Mouse (Mus musculus): ENCODE measurements around the gene Fam19a2.

The Fam19a2 gene

DNA sequence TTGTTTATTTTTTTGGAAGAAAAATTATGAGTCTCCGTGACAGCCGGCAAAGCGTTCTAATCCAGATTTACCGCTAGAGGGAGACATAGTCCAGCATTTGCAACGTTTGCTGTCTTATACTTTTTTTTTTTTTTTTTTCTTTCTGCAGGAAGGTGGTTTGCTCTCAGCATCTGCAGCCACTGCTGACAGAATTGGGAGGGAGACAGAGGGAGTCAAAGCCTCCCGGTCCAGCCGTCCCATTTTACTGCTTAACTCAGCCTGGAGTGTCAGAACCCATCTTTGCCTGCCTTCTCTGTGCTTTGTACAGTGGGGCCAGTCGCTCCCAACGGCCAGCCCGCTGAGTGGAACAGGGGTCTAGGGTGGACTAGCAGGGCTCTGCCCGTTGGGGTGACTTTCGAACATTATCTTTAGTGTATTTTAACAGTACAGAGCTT lies at the start of gene Fam19a2:
Gene Fam19a2 (plus strand): TSS at position 121 of the 434 bp plus-strand sequence.
- peak; percentile 66 for ATAC-seq (ENCODE audit: low TSS enrichment)

- no peak for ATAC-seq (ENCODE audit: low TSS enrichment)
These were observed 41.0 kb upstream of the Fam19a2 start for GRCm38 (mm10) chr10:123222785-123223184.

GRCm38 (mm10) chr10:123229420-123229819 lies 34.4 kb upstream of the Fam19a2 start:
- ATAC-seq (ENCODE audit: low TSS enrichment) = no peak

- no peak for ATAC-seq (ENCODE audit: low TSS enrichment)
These were observed 15.7 kb upstream of the Fam19a2 start for GRCm38 (mm10) chr10:123248063-123248462.

DNA sequence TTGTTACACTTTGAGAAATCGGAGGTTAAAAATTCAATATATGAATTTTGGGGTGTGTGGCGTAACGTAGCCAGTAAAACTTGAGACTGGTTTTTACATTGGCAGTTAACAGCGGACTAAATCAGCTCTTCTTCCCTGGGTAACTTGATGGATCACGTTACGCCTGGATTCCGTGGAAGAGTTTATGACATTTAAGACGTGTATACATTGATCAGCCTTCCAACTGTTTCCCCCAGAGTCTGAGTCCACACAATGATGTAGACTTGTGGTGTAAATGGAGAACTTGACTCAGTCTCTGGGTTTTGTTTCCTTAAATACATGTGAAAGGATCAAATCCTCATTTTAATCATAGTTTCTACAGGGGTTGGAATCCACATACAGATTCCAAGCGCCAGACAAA lies 11.9 kb upstream of the Fam19a2 start:
- no peak for ATAC-seq (ENCODE audit: low TSS enrichment)

- peak; percentile 74; the same call in 1 of the 2 replicates for ATAC-seq (ENCODE audit: low TSS enrichment)
These were observed 9.5 kb upstream of the Fam19a2 start for GRCm38 (mm10) chr10:123254299-123254698.

DNA sequence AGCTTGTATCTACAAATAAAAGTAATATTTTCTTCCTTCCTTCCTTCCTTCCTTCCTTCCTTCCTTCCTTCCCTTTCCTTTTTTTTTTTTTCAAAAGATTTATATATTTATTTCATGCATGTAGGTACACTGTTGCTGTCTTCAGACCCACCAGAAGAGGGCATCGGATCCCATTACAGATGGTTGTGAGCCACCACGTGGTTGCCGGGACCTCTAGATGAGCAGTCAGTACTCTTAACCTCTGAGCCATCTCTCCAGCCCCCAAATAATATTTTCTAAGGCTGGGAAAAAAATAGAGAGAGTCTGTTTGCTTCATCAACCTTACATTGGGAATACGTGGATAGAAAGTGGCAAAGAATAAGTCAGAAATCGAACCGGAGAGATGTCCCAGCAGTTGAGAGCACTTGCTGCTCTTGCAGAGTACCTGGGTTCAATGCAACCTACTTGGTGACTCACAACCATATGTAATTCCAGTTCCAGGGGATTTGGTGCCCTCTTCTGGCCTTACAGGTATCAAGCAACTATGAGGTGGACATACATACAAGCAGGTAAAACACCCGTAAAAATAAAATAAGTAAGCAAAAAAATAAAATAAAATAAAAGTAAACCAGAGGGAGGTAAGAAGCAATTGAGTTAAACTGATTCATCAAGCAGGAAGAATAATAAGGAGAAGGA lies 8.0 kb upstream of the Fam19a2 start:
- no peak for ATAC-seq (ENCODE audit: low TSS enrichment)

- peak; percentile 73 for ATAC-seq (ENCODE audit: low TSS enrichment)
These were observed 830 bp downstream of the Fam19a2 start for GRCm38 (mm10) chr10:123264461-123265191.

- ATAC-seq (ENCODE audit: low TSS enrichment) = peak; percentile 9; the same call in 1 of the 2 replicates
These were observed 1.5 kb downstream of the Fam19a2 start for GRCm38 (mm10) chr10:123265241-123265790.

DNA sequence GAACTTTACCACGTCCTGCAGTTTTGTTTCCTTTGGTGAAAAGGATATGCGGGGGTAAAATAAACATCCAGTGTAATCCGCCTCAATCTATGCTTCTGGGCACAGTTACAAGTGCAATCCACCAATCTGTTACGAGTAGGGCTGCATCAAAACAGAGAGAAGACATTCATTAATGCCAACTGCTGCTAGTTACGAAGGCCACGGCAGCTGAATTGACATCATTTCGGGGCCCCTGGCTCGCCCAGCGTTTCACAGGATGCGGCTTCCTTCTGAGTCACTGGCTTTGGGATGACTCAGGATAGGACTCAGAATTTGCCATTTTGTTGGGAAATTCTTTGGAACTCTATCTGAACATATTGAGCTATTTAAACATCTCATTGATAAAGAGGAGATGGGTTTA lies 4.8 kb downstream of the Fam19a2 start:
- peak; percentile 20; the same call in 1 of the 2 replicates for ATAC-seq (ENCODE audit: low TSS enrichment)

DNA sequence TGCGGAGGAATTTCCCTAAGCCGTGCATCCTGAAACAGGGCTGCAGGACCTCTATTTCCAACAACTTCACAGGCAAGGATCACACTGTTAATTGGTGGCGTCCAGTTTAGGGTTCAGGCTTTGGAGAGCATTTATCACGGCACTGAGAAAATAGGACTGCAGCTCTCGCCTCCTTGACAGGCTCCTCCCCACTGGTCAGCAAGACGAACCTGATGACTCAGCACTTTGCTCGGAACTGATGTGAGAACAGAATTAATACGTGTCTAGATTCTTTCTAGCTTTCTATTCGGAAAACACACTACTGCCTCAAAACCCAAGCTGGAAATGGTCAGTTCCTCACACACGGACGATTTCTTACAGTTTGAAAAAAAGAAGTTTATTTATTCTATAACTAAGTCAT lies 10.8 kb downstream of the Fam19a2 start:
- no peak; the same call in 1 of the 2 replicates for ATAC-seq (ENCODE audit: low TSS enrichment)

DNA sequence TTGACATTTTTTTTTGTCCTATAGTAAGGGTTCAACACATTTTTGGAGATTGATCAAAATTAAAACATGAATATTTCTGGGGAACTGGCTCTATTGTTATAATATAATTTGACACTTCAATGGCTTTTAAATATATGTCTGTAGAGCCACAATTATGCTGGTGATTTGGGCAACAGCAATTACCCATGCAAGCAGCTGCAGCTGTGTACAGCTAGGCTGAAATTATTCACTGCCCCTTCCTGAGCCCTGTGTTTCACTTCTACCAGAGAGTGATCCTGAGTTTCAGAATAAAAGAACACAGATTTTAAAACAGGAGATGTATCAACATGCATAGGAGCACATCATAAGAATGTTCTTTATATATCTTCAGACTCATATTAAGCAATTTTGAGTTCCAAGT lies 43.5 kb downstream of the Fam19a2 start:
- no peak for ATAC-seq (ENCODE audit: low TSS enrichment)

GRCm38 (mm10) chr10:123326271-123326670 lies 62.5 kb downstream of the Fam19a2 start:
- no peak for ATAC-seq (ENCODE audit: low TSS enrichment)

- ATAC-seq (ENCODE audit: low TSS enrichment) = no peak
These were observed 77.5 kb downstream of the Fam19a2 start for GRCm38 (mm10) chr10:123341280-123341679.

DNA sequence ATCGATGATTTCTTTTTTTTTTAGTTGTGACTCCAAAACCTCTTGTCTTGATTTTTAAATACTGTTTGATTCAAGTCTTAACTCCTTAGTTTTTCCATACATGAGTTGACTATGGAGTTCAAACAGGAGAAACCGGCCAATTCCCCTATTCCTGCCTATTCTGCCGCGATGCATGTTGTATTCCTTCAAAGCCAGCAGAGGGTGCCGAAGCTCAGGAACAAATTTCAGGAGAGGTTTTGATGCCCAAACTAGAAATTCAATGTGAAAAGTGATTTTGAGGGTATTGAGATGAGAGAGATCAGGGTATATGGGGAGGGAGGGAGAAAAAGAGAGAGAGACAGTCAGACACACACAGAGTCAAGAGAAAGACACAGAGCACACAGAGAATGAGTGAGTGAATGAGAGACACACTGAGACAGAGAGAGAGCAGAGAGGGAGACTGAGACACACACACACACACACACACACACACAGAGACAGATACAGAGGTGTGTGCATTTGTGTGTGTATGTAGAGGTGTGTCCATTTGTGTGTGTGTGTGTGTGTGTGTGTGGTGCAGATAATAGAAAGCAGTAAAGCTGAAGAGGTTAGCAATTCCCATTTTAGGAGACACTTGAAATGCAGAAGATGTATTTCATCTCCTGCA lies 78.9 kb downstream of the Fam19a2 start:
- peak; percentile 85 for ATAC-seq (ENCODE audit: low TSS enrichment)

- ATAC-seq (ENCODE audit: low TSS enrichment) = no peak
These were observed 82.5 kb downstream of the Fam19a2 start for GRCm38 (mm10) chr10:123346301-123346700.

DNA sequence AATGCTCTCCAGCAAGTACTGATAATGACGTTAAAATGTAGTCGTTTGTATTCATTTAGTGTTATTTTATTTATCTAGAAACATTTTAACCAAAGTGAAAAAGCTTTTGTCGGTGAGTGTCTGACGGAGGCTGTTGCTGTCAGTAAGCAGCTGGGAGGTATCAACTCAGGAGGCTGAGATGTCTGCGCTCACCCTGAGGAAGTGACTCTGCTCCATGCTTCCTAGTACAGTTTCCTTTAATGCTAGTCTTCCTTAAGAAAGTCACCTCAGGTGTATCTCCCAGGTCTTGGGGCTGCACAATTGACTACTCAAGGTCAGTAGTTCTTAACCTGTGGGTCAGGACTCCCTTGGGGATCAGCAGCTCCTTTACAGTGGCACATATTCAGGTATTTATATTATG lies 89.9 kb downstream of the Fam19a2 start:
- ATAC-seq (ENCODE audit: low TSS enrichment) = no peak

DNA sequence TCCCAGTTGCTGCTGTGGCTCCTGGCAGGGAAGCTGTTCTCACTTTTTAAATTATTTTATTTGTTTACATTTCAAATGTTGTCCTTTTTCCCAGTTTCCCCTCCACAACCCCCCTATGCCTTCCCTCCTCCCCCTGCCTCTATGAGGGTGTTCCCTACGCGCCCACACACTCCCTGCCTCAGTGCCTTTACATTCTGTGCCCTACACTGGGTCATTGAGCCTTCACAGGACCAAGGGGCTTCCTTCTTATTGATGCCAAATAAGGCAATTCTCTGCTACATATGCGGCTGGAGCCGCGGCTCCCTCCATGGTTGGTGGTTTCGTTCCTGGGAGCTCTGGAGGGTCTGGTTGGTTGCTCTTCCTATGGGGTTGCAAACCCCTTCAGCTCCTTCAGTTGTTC lies 93.2 kb downstream of the Fam19a2 start:
- no peak for ATAC-seq (ENCODE audit: low TSS enrichment)

- ATAC-seq (ENCODE audit: low TSS enrichment) = peak; percentile 27
These were observed 96.7 kb downstream of the Fam19a2 start for GRCm38 (mm10) chr10:123360492-123360891.

- ATAC-seq (ENCODE audit: low TSS enrichment) = peak; percentile 93
These were observed 100.8 kb downstream of the Fam19a2 start for GRCm38 (mm10) chr10:123364628-123365027.

- ATAC-seq (ENCODE audit: low TSS enrichment) = no peak
These were observed 103.5 kb downstream of the Fam19a2 start for GRCm38 (mm10) chr10:123367152-123367864.

GRCm38 (mm10) chr10:123383277-123383676 lies 119.5 kb downstream of the Fam19a2 start:
- no peak for ATAC-seq (ENCODE audit: low TSS enrichment)
